Mouse (Mus musculus) lung, postnatal 36 days (tissue): ENCODE data around the gene Gm21454.
"Not testable (repeated sequence)": the region's sequence is repeated elsewhere in the genome, so short reads cannot be mapped to it uniquely, and the experiment has no call there.

Experiments used
- DNase-seq: peaks from one replicate; pipeline ENCODE4 v3.0.0; 2022; ENCODE audit warnings: mixed read lengths

Gene Gm21454

DNA sequence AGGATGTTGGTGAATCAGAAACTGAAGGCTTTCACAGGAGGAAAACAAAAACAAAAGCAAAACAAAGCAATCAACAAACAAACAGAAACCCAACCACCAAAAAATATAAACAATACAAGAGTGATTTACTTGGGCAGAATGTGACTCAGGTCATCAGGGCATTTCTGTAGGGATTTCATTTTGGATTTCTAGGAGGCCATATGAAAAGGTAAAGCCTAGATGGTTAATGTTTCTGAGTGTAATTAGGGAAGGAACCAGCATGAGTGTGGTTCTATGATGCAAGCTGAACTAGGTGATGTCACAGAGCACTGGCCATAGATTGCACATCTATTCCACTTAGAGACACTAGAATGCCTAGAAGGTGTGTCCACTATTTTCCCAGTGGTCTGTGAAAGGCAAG lies at the start of gene Gm21454, which contains the start of gene Gm21440:
Gene Gm21454, plus strand, starts transcription at position 352 of the 400 bp plus-strand sequence.
Gene Gm21440, plus strand, starts transcription at position 301 of the 400 bp plus-strand sequence.
- DNase-seq = not testable (repeated sequence)

DNA sequence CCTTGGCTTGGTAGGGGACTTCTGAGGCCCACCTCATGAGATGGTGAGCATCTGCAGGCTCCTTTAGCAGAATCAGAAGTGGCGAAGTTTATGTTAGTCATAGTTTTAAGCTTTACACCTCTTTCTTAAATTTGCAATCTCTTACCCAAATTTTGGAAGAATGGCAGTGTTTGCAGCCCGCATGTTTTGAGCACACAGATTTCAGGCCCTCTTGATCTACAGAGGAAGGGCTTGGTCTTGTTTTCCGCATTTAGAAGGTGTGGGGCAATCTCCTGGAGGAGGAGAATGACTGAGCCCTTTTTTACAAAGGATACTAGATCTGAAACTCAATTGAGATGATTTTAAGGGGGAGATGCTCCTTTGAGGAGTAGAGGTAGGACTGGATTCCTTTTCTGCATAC lies 28.4 kb upstream of the Gm21454 start, which contains the start of gene Gm21828:
Gene Gm21828, minus strand, starts transcription at position 101 of the 400 bp plus-strand sequence.
- DNase-seq = not testable (repeated sequence)

DNA sequence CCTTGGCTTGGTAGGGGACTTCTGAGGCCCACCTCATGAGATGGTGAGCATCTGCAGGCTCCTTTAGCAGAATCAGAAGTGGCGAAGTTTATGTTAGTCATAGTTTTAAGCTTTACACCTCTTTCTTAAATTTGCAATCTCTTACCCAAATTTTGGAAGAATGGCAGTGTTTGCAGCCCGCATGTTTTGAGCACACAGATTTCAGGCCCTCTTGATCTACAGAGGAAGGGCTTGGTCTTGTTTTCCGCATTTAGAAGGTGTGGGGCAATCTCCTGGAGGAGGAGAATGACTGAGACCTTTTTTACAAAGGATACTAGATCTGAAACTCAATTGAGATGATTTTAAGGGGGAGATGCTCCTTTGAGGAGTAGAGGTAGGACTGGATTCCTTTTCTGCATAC lies 96.7 kb downstream of the Gm21454 start, which contains the start of gene Gm21725:
Gene Gm21725, minus strand, starts transcription at position 101 of the 400 bp plus-strand sequence.
- DNase-seq = not testable (repeated sequence)
